Mouse (Mus musculus): ENCODE results near the gene Atad1.

The Atad1 gene

GRCm38 (mm10) chr19:32687721-32688120 is 51.9 kb downstream of the Atad1 start:
- in situ Hi-C loops (cut with MboI, MseI), result no loop called here

- in situ Hi-C loops (cut with MboI, MseI), result no loop called here
Measured at GRCm38 (mm10) chr19:32683081-32683480, 56.5 kb downstream of the Atad1 start.

DNA sequence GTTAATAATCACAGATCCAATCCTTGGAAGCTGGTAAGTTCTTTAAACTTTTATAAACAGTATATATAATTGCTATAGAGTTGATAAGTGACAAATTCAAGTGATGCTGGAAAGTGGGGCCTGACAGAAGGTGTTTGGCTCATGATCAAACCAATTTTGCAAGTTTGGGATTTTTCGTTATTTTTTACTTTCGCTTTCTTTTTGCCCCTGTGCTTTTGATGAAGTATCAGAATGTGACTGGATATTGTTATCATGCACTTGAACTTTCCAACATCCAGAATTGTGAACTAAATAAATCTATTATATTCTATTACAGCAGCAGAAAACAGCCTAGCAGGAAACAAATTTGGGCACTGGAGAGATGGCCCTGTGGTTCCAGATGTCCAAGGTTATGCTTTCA is 58.7 kb downstream of the Atad1 start:
- in situ Hi-C loops (cut with MboI, MseI), result no loop called here

DNA sequence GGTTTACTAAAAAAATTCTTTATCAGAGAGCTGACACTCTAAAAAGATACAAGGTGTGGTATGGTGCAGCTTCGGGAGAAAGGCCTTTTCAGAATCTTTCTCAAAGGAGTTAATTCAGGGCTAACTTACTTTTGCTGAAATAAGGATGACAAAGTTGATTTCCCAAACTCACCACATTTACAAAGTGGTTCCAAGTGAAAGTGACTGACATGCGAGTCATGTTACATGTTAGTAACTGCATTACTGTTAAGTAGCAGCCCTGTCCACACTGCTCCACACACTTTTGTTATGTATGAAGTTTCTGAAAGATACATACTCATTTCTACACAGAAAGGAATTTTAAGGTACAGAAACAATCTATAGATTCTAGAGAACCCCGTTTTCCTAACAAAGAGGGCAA is 63.8 kb downstream of the Atad1 start:
- in situ Hi-C loops (cut with MboI, MseI), result no loop called here

- in situ Hi-C loops (cut with MboI, MseI), result loop anchor here (10.0 kb wide), 1 partner anchor 163 kb away; no protein-coding TSS in a partner anchor
Measured at GRCm38 (mm10) chr19:32667830-32668229, 71.8 kb downstream of the Atad1 start.

- in situ Hi-C loops (cut with MboI, MseI), result loop anchor here (10.0 kb wide), 1 partner anchor 160 kb away; no protein-coding TSS in a partner anchor
Measured at GRCm38 (mm10) chr19:32665243-32665642, 74.3 kb downstream of the Atad1 start.

- in situ Hi-C loops (cut with MboI, MseI), result loop anchor here (10.0 kb wide), 1 partner anchor 158 kb away; no protein-coding TSS in a partner anchor
Measured at GRCm38 (mm10) chr19:32662936-32663335, 76.7 kb downstream of the Atad1 start.

GRCm38 (mm10) chr19:32659346-32659745 is 80.2 kb downstream of the Atad1 start:
- in situ Hi-C loops (cut with MboI, MseI), result no loop called here

DNA sequence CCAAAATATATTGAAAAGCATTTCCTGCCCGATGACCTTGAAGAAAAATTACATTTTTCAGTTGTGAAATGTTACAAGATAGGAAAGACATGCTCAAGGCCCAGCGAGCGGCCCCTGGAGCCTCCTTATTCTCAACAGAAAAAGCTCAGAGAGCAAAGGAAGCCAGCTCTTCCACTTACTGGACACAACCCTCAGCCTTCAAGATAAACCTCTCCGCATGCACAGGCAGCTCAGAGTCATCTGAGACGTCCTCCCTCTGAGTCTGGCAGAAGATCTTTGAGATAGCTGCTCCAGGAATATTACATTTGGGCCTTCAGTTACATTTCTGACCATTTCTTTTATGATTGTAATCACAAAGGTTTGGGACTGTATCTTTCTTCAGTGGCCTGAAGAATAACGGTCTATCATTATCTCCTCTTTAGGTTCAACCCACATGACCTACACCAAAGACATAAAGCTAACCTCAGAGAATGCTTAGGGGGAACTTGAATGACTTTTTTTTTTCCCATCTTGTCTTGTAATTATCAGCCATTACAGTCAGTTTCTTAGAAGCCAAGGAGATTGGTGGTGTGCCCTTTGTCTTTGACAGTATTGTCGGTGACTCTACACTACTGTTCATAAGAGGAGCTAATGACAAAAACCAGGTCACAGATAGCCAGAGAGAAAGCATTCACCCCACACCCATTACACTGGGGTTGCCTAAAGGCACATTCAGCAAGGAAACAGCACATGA is 85.8 kb downstream of the Atad1 start:
- in situ Hi-C loops (cut with MboI, MseI), result no loop called here

DNA sequence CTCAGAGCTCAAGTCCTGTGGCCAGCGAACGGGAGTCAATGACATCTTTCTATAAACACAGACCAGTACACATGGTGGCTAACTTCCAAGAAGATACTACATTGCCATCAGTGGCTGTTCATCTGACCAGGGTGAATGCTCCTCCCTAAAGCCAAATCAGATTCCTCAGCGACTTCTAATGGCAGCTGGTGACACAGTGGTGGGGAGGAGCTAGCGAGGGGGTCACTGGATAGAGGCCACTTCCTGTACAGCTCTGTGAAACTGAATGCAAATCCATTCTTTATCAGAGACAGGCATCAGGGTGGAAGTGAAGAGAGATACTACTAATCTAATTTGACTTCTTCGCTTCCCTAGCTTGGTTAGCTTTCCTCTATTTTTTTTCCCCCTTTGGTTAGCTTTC is 86.5 kb downstream of the Atad1 start:
- in situ Hi-C loops (cut with MboI, MseI), result no loop called here

- in situ Hi-C loops (cut with MboI, MseI), result no loop called here
Measured at GRCm38 (mm10) chr19:32651046-32651445, 88.5 kb downstream of the Atad1 start.

DNA sequence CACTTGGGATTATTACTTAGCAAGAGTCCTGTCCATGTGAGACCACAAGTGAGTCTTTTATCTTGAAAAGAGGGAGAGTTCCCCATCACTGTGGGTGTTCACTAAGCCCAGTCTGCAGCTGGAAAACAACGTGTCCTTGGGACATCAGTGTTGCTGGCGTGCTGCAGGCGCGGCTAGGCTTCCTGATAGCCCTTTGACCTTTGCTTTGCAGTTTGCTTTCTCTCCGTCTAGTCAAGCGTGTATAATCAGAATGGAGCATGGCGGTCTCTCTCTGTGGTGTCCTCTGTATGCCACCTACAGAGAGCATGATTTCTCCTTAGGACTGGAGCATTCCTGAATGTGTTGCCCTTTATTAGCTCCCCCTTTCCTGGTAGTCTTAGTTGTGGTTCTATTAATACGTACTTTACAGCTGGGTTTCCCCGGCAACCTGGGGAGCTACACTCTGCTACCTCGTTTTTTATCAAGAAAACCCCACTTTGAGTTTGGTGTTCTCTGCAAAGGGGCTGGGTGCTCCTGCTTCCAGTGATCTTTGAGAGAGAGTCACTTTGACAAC is 91.5 kb downstream of the Atad1 start:
- in situ Hi-C loops (cut with MboI, MseI), result loop anchor here (10.0 kb wide), 1 partner anchor 1203 kb away; no protein-coding TSS in a partner anchor

DNA sequence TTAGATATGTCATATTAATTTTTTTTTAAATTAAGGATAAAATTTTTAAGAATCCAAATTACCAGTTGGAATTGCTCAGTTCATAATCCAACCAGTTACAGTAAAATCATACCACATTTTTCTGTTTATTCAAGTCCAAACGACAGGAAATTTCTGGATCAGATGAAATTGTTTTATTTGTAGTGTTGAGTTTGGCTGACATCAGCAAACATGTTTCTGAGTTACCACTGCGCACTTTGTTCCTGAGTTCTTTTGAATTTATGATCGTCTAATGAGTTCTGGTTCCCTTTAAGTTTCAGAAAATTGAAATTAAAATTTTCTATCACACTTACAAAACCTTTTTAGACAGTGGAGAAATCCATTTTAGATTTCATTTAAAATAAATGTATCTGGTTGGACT is 93.2 kb downstream of the Atad1 start:
- in situ Hi-C loops (cut with MboI, MseI), result loop anchor here (10.0 kb wide), 1 partner anchor 1202 kb away; no protein-coding TSS in a partner anchor

- in situ Hi-C loops (cut with MboI, MseI), result loop anchor here (10.0 kb wide), 1 partner anchor 1201 kb away; no protein-coding TSS in a partner anchor
Measured at GRCm38 (mm10) chr19:32645939-32646338, 93.6 kb downstream of the Atad1 start.

DNA sequence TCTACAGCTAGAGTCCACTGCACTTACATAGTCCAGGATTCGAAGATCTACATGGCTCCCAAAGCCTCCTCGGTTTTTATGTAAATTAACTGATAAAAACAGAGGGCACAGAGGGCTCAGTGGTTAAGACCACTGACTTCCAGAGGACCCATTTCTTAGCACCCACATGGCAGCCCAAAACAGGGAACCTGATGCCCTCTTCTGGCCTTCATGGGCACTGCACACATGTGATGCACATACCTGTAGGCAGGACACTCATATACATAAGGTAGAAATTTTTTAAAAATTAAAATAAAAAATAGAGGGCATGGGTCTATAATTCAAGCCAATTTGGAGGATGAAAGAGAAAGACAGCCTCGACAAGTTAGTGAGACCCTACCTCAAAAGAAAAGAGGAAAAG is 95.9 kb downstream of the Atad1 start:
- in situ Hi-C loops (cut with MboI, MseI), result loop anchor here (10.0 kb wide), 1 partner anchor 1199 kb away; no protein-coding TSS in a partner anchor

GRCm38 (mm10) chr19:32641995-32642394 is 97.6 kb downstream of the Atad1 start:
- in situ Hi-C loops (cut with MboI, MseI), result loop anchor here (10.0 kb wide), 1 partner anchor 1197 kb away; no protein-coding TSS in a partner anchor

DNA sequence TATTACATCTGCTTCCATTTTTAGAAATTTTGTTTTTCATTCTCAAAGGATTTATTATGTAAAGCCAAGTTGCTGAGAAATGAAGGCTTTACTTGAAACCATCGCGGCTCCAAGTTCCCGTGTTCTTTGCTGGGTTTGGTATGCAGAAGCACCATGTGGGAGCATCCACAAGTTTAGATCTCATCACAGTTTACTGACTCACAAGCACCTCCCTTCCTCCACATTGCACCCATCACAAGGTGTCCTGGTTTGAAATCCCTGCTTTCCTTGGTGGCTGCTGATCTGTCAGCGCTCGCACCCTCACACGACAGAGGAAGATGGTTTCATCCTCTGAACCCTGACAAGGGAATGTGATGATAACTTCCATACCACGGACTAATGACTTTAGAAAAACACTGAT is 98.1 kb downstream of the Atad1 start:
- in situ Hi-C loops (cut with MboI, MseI), result loop anchor here (10.0 kb wide), 1 partner anchor 1197 kb away; no protein-coding TSS in a partner anchor

- in situ Hi-C loops (cut with MboI, MseI), result no loop called here
Measured at GRCm38 (mm10) chr19:32638276-32638903, 101.2 kb downstream of the Atad1 start.

- in situ Hi-C loops (cut with MboI, MseI), result no loop called here
Measured at GRCm38 (mm10) chr19:32637357-32638275, 102.0 kb downstream of the Atad1 start.

DNA sequence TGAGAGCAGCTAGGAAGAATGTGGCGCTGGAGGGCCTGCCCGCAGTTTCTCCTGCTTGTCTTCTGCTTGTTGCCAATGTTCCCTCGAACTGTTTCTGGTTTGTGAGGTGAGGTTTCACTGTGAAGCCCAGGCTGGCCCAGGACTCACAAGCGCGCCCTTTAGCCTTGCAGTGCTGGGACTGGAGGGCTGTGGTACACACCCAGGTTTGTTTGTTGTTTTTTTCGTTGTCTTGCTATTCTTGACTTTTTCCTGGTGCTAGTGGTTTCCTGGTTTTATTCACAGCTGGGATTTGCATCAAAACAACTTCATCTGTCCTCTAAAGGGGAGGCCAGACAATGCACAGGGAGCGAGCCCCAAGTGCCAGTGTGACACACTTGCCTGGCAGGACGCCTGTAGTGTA is 104.7 kb downstream of the Atad1 start:
- in situ Hi-C loops (cut with MboI, MseI), result no loop called here

- in situ Hi-C loops (cut with MboI, MseI), result no loop called here
Measured at GRCm38 (mm10) chr19:32628572-32629132, 110.9 kb downstream of the Atad1 start.
